Mouse (Mus musculus): ENCODE data around the gene Tnni3.

The Tnni3 gene

GRCm38 (mm10) chr7:4498251-4498650 is 25.8 kb downstream of the Tnni3 start:
- DNase-seq (ENCODE audit: low read depth), result no peak

GRCm38 (mm10) chr7:4497271-4497903 is 26.6 kb downstream of the Tnni3 start:
- DNase-seq (ENCODE audit: low read depth), result no peak

GRCm38 (mm10) chr7:4496468-4496867 is 27.6 kb downstream of the Tnni3 start:
- DNase-seq (ENCODE audit: low read depth), result no peak

- DNase-seq (ENCODE audit: low read depth), result no peak
Measured at GRCm38 (mm10) chr7:4493991-4494390, 30.0 kb downstream of the Tnni3 start.

GRCm38 (mm10) chr7:4492284-4493224 is 31.5 kb downstream of the Tnni3 start:
- peak; percentile 72 for DNase-seq (ENCODE audit: low read depth)

- DNase-seq (ENCODE audit: low read depth), result no peak
Measured at GRCm38 (mm10) chr7:4491308-4491707, 32.7 kb downstream of the Tnni3 start.

- no peak for DNase-seq (ENCODE audit: low read depth)
Measured at GRCm38 (mm10) chr7:4482281-4482680, 41.7 kb downstream of the Tnni3 start.

GRCm38 (mm10) chr7:4479674-4480073 is 44.4 kb downstream of the Tnni3 start:
- DNase-seq (ENCODE audit: low read depth), result peak; percentile 77

GRCm38 (mm10) chr7:4478796-4479291 is 45.2 kb downstream of the Tnni3 start:
- DNase-seq (ENCODE audit: low read depth), result no peak

GRCm38 (mm10) chr7:4478021-4478795 is 45.8 kb downstream of the Tnni3 start:
- DNase-seq (ENCODE audit: low read depth), result no peak

GRCm38 (mm10) chr7:4473940-4474339 is 50.1 kb downstream of the Tnni3 start:
- DNase-seq (ENCODE audit: low read depth), result no peak

- peak; percentile 38 for DNase-seq (ENCODE audit: low read depth)
Measured at GRCm38 (mm10) chr7:4471179-4471555, 52.9 kb downstream of the Tnni3 start.

GRCm38 (mm10) chr7:4470275-4471178 is 53.5 kb downstream of the Tnni3 start:
- peak; percentile 47 for DNase-seq (ENCODE audit: low read depth)

All from naive thymus-derived CD4-positive, alpha-beta T cell, adult 2 months (primary cell).